Mouse (Mus musculus) heart, adult 8-10 months (tissue): ENCODE measurements around the gene Lrg1. TPM values are rescaled to one million over a fixed set of nuclear protein-coding genes. Genes with fewer than 3 reads are reported as not detected.
A peak's percentile ranks its signal among the peaks of the same experiment; 100 is the strongest.
"Not testable (repeated sequence)": the region's sequence is repeated elsewhere in the genome, so short reads cannot be mapped to it uniquely, and the experiment has no call there.

Experiments used
- DNase-seq: peaks from one replicate; pipeline ENCODE4 v3.0.0; 2022; ENCODE audit warnings: low spot score
- total RNA-seq, 4 experiments: library from RNA; stranded (reverse); gene quantifications; 2 replicates each; pipeline ENCODE4 v1.2.4; 2022

Lrg1 gene
- total RNA-seq, 4 experiments from 2014 or later: 47.5 to 68.7 (median 60.4) TPM

DNA sequence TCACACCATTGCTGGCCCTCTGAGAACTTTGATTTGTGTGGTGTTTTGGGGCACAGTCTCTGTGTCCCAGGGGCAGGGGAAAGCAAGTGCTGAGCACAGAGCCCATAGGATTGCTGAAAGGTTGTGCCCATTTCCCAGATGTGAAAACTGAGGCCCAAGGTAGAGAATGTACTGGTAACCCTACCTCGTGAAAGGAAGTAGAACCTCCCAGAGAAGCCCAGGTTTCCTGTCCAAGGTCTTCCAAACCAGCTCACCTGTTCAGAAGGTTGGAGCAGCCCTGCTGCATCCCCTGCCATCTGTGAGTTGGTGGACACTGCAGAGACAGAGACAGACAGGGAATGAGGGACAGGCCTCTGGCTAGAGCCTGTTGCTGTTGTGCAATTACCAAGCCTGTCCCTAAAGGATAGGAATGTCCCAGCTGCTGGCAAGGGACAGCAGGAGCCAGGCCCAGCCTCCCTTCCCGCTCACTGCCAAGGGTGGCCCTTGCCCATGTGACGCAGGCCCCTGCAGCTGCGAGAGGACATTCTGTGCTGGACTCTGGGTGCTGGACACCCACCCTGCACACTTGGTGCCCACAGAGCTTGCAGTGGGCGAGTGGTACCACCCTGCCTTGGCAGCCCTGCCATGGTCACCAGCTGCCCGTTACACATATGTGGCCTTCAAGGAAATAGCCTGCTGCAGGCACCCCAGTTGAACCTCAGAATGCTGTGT, 13.3 kb downstream of the Lrg1 start:
- DNase-seq: peak; percentile 84

- no peak for DNase-seq
These were observed 14.1 kb downstream of the Lrg1 start for GRCm38 (mm10) chr17:56107736-56108135.

DNA sequence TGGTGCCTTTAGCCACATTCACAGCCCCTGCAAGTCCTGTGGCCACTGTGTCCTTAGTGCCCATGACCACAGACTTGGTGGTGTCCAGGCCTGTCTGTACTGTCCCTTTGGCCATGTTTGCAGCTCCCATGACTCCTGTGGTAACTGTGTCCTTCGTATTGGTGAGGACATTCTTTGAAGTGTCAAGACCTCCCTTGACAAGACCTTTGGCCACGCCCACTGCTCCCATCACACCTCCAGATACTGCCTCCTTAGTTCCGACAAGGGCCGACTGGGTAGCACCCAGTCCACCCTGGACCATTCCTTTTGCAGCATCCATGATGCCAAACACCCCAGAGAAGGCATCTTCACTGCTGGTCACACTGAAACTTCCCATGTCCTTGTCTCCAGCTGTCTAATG, 14.8 kb downstream of the Lrg1 start:
- DNase-seq: no peak

- not testable (repeated sequence) for DNase-seq
These were observed 15.4 kb downstream of the Lrg1 start for GRCm38 (mm10) chr17:56106436-56106835.

DNA sequence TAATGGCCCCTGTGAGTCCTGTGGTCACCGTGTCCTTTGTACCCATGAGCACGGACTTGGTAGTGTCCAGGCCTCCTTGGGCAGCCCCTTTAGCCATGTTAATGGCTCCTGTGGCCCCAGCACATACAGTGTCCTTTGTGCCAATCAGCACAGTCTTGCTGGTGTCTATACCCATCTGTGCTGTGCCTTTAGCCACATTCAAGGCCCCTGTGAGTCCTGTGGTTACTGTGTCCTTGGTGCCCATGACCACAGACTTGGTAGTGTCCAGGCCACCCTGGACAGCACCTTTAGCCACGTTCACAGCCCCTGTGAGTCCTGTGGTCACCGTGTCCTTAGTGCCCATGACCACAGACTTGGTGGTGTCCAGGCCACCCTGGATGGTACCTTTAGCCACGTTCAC, 17.0 kb downstream of the Lrg1 start:
- DNase-seq: not testable (repeated sequence)

- no peak for DNase-seq
These were observed 18.1 kb downstream of the Lrg1 start for GRCm38 (mm10) chr17:56103465-56104285.

DNA sequence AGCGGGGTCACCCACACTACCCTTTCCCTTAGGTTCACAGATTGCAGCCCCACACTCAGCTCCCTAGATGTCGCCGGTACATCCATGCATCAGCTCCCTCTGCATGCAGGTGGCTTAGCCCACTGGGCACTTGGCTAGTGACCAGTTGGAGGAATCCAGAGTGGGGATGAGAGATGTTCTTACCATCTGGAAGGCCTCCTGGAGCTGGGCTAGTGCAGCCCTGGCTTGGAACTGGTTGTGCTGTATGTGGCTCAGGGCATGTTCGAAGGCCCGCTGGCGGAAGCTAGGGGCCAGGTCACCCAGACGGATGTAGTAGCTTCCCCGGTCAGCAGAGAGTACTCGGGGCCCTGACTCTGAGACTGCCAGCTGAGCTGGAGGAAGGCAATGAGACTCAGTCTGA, 18.9 kb downstream of the Lrg1 start:
- DNase-seq: no peak

DNA sequence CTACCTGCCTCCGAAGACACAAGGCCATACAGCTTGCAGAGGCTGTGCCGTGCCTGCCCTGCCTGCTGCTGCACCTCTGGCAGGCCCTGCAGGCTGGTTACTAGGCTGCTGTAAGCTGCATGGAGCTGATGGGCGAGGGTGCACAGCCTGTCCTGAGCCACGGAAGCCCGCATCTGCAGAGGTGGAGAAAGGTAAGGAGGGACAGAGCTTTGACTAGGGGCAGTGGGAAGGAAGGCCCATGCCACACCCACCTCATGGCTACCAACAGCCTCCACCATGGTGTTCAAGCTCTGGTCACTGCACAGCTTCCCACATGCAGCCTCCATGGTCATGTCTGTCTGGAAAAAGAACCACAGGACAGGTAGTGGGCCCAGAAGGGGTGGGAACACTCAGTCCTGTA, 19.6 kb downstream of the Lrg1 start:
- DNase-seq: no peak

- no peak for DNase-seq
These were observed 21.0 kb downstream of the Lrg1 start for GRCm38 (mm10) chr17:56100811-56101210.

GRCm38 (mm10) chr17:56098711-56099572, 22.9 kb downstream of the Lrg1 start:
- no peak for DNase-seq

- DNase-seq: no peak
These were observed 23.6 kb downstream of the Lrg1 start for GRCm38 (mm10) chr17:56098180-56098579.

GRCm38 (mm10) chr17:56096883-56097282, 24.9 kb downstream of the Lrg1 start:
- no peak for DNase-seq

DNA sequence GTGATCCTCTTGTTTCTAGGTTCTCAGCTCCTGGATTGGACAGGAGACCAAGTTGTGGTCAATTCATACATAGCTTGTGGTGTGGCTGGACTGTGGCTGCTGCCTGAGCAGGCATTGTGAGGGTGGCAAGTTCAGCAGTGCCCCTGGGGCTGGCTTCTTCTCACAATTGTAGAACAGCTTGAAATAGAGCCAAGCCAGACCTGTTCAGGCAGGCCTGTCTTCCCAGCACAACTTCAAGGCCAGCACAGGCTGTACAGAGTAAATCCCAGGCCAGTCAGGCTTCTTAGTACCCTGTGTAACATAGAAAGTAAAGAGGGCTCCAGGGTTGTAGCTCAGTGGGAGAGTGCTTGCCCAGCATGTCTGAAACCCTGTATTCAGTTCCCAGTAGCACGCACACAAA, 29.0 kb downstream of the Lrg1 start:
- no peak for DNase-seq

DNA sequence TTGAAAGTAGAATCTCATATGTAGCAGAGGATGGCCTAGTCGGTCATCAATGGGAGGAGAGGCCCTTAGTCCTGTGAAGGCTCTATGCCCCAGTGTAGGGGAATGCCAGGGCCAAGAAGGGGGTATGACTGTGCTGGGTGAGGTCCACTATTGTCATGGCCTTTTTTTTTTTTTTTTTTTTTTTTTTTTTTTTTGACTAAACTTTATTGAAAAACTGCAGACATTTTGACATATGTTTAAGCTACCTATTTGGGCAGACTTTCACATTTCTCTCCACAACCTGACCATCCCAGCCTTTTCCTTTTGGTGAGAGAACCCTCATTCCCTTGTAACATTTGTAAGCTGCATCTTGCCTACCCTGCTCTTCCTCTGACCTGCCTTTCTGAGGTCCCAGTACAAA, 29.5 kb downstream of the Lrg1 start:
- DNase-seq: no peak

GRCm38 (mm10) chr17:56080781-56081585, 40.8 kb downstream of the Lrg1 start:
- no peak for DNase-seq

DNA sequence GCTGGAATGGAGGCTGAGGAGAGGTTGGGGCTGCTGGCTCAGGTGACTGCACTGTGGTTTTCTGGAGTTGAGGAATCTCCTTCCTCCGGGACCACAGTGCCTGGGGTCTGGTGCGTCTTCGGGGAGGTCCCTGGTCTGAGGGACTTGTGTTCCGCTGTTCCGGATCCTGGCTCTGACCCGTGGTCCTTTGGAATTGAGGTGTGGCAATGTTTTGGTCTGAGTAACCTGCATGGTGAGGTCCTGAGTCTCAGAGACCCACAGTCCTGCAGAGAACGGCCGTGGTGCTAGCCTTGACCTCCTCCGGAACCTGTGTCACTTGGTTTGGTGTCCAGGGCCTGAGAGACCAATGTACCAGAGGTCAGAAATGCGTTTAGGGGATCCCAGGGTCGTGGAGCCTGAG, 41.9 kb downstream of the Lrg1 start:
- DNase-seq: no peak

GRCm38 (mm10) chr17:56078880-56079795, 42.7 kb downstream of the Lrg1 start, which contains the start of gene Hdgfl2:
Gene Hdgfl2, plus strand, starts transcription at chr17:56079634.
- DNase-seq: peak; percentile 100

DNA sequence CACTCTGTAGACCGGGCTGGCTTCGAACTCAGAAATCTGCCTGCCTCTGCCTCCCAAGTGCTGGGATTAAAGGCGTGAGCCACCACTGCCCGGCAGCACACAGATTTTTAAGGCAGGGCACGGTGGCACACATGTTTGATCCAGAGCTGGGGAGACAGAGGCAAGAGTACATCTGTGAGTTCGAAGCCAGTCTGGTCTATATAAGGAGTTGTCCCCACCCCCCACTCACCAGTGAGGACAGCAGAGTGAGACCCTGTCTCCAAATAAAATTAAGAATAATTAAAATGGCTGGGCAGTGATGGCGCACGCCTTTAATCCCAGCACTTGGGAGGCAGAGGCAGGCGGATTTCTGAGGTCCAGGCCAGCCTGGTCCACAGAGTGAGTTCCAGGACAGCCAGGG, 43.4 kb downstream of the Lrg1 start:
- not testable (repeated sequence) for DNase-seq

- DNase-seq: no peak
These were observed 44.3 kb downstream of the Lrg1 start for GRCm38 (mm10) chr17:56077523-56077922.

DNA sequence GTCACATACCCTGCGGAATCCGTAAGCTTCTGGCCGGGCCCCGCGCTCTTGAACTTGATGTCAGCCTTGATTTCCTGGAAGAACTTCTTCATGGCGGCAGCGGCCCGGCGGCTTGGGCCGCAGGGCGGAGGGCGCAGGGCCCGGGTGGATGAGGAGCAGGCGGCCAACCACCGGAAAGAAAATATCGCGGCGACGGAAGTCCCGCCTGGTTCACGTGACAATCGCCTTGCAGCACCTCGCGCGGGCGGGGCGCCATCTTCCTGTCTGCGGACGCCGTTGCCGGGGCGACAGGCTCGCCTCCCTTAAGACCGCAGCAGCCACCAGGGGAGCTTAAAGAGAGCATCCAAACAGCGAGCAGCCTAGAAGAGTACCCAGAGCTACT, 47.0 kb downstream of the Lrg1 start, which contains the start of gene Ubxn6:
Gene Ubxn6, minus strand, starts transcription at position 202 of the 382 bp plus-strand sequence.
- peak; percentile 96 for DNase-seq
